Mouse (Mus musculus) cortical plate, adult 2 months (tissue): Measurements from ENCODE around the gene Ldlrad3. TPM values are rescaled to one million over a fixed set of nuclear protein-coding genes. Genes with fewer than 3 reads are reported as not detected.

Experiments
- H3K27ac ChIP-seq: fragments of 200-500 bp; 2 replicates; pipeline ENCODE4 v1.5.1; 2012; ENCODE audit warnings: low read length, control low read depth, inconsistent platforms; ENCODE audit not compliant: insufficient read depth
- H3K4me1 ChIP-seq: fragments of 200-500 bp; 2 replicates; pipeline ENCODE4 v1.6.1; 2011; ENCODE audit warnings: low read length; ENCODE audit not compliant: control insufficient read depth, insufficient read depth
- H3K4me3 ChIP-seq: fragments of 200-500 bp; 2 replicates; pipeline ENCODE4 v1.5.1; 2011; ENCODE audit warnings: mild to moderate bottlenecking, low read length, control low read depth; ENCODE audit not compliant: insufficient read depth
- CTCF ChIP-seq: fragments of 200-500 bp; IDR thresholded peaks from 2 replicates; pipeline ENCODE4 v1.5.1; 2011; ENCODE audit warnings: mild to moderate bottlenecking, control low read depth, low read length; ENCODE audit not compliant: insufficient read depth; ENCODE audit errors: extremely low read depth
- POLR2A ChIP-seq: fragments of 200-500 bp; IDR thresholded peaks from 2 replicates; pipeline ENCODE4 v1.6.1; 2011; ENCODE audit warnings: mild to moderate bottlenecking, low read length, control low read depth; ENCODE audit not compliant: insufficient read depth; ENCODE audit errors: extremely low read depth
- polyA plus RNA-seq: library from polyadenylated mRNA; depleted of rRNA; stranded (reverse); fragments of >200 nt; gene quantifications from 2 replicates; pipeline ENCODE4 v1.2.3, GENCODE M21; 2012

The Ldlrad3 gene
- polyA plus RNA-seq, 1 experiment, result 8.7 TPM

- H3K27ac ChIP-seq, result no peak overlapping the region
- no peak overlapping the region for H3K4me3 ChIP-seq
- peaks cover 2% of the 10 kb centered on the region; the same call in 1 of the 2 replicates for H3K4me1 ChIP-seq
- no peak for TF ChIP-seq CTCF
- TF ChIP-seq POLR2A, result no peak
These were observed 115.0 kb downstream of the Ldlrad3 start for GRCm38 (mm10) chr2:102071022-102071717.

GRCm38 (mm10) chr2:102064826-102065441 lies 121.3 kb downstream of the Ldlrad3 start:
- H3K4me3 ChIP-seq, result no peak overlapping the region
- no peak for TF ChIP-seq POLR2A
- no peak for TF ChIP-seq CTCF
- H3K4me1 ChIP-seq, result peaks cover 2% of the 10 kb centered on the region; the same call in 1 of the 2 replicates
- no peak overlapping the region for H3K27ac ChIP-seq

GRCm38 (mm10) chr2:102063906-102064505 lies 122.2 kb downstream of the Ldlrad3 start:
- Histone ChIP-seq H3K27ac (no peak overlapping the region), H3K4me1 (peaks cover 2% of the 10 kb centered on the region; the same call in 1 of the 2 replicates), H3K4me3 (no peak overlapping the region)
- no peak for TF ChIP-seq CTCF
- no peak for TF ChIP-seq POLR2A

GRCm38 (mm10) chr2:102062861-102063468 lies 123.2 kb downstream of the Ldlrad3 start:
- no peak for TF ChIP-seq CTCF
- no peak for TF ChIP-seq POLR2A
- H3K4me3 ChIP-seq, result no peak overlapping the region
- no peaks in the 10 kb centered on the region for H3K4me1 ChIP-seq
- H3K27ac ChIP-seq, result no peak overlapping the region

GRCm38 (mm10) chr2:102061921-102062320 lies 124.3 kb downstream of the Ldlrad3 start:
- TF ChIP-seq POLR2A (no peak), CTCF (no peak)
- Histone ChIP-seq H3K4me3 (no peak overlapping the region), H3K4me1 (no peaks in the 10 kb centered on the region), H3K27ac (no peak overlapping the region)

GRCm38 (mm10) chr2:102057746-102058145 lies 128.4 kb downstream of the Ldlrad3 start:
- no peak overlapping the region for H3K4me3 ChIP-seq
- TF ChIP-seq POLR2A, result no peak
- TF ChIP-seq CTCF, result no peak
- H3K27ac ChIP-seq, result peak overlapping the region; percentile 20
- peaks cover 2% of the 10 kb centered on the region for H3K4me1 ChIP-seq

- TF ChIP-seq CTCF (no peak), POLR2A (no peak)
- Histone ChIP-seq H3K4me1 (peaks cover 3% of the 10 kb centered on the region), H3K4me3 (no peak overlapping the region), H3K27ac (peak overlapping the region; percentile 20)
These were observed 129.0 kb downstream of the Ldlrad3 start for GRCm38 (mm10) chr2:102057029-102057685.

- TF ChIP-seq POLR2A (no peak), CTCF (no peak)
- Histone ChIP-seq H3K4me1 (peaks cover 3% of the 10 kb centered on the region), H3K4me3 (no peak overlapping the region), H3K27ac (0 out of 2 replicates have a peak overlapping the region, but pooled peaks have one; percentile 54)
These were observed 130.0 kb downstream of the Ldlrad3 start for GRCm38 (mm10) chr2:102056144-102056543.

GRCm38 (mm10) chr2:102052951-102053660 lies 133.1 kb downstream of the Ldlrad3 start:
- 0 out of 2 replicates have a peak overlapping the region, but pooled peaks have one; percentile 15 for H3K27ac ChIP-seq
- peaks cover 3% of the 10 kb centered on the region for H3K4me1 ChIP-seq
- 0 out of 2 replicates have a peak, but pooled peaks have one; percentile 40 for TF ChIP-seq POLR2A
- no peak for TF ChIP-seq CTCF
- no peak overlapping the region for H3K4me3 ChIP-seq
